Mouse (Mus musculus) urinary bladder, adult 18-20 months (tissue): ENCODE measurements around the gene Frmd7.

ENCODE experiments used
- DNase-seq, 2 experiments: peaks; one replicate each; pipeline ENCODE4 v3.0.0; 2022; ENCODE audit warnings: low spot score in 2 of 2, mixed read lengths in 2 of 2

Frmd7 gene

GRCm38 (mm10) chrX:50864734-50865133, 77.8 kb downstream of the Frmd7 start:
- DNase-seq: no peak

- DNase-seq: no peak
Measured at GRCm38 (mm10) chrX:50863771-50864170, 78.7 kb downstream of the Frmd7 start.

- DNase-seq: no peak
Measured at GRCm38 (mm10) chrX:50850428-50851184, 91.9 kb downstream of the Frmd7 start.
